Mouse (Mus musculus) gastrocnemius, adult 8-10 months (tissue): ENCODE results near the gene Abraxas2. TPM values are rescaled to one million over a fixed set of nuclear protein-coding genes. Genes with fewer than 3 reads are reported as not detected.

Source experiments
- DNase-seq, 2 experiments: peaks; one replicate each; pipeline ENCODE4 v3.0.0; 2022; ENCODE audit warnings: low spot score in 2 of 2
- total RNA-seq, 4 experiments: library from RNA; stranded (reverse); gene quantifications; 2 replicates each; pipeline ENCODE4 v1.2.4; 2022

Abraxas2 gene
- 10 to 100 TPM; 21.9 to 24.0 (median 22.7) TPM for total RNA-seq

DNA sequence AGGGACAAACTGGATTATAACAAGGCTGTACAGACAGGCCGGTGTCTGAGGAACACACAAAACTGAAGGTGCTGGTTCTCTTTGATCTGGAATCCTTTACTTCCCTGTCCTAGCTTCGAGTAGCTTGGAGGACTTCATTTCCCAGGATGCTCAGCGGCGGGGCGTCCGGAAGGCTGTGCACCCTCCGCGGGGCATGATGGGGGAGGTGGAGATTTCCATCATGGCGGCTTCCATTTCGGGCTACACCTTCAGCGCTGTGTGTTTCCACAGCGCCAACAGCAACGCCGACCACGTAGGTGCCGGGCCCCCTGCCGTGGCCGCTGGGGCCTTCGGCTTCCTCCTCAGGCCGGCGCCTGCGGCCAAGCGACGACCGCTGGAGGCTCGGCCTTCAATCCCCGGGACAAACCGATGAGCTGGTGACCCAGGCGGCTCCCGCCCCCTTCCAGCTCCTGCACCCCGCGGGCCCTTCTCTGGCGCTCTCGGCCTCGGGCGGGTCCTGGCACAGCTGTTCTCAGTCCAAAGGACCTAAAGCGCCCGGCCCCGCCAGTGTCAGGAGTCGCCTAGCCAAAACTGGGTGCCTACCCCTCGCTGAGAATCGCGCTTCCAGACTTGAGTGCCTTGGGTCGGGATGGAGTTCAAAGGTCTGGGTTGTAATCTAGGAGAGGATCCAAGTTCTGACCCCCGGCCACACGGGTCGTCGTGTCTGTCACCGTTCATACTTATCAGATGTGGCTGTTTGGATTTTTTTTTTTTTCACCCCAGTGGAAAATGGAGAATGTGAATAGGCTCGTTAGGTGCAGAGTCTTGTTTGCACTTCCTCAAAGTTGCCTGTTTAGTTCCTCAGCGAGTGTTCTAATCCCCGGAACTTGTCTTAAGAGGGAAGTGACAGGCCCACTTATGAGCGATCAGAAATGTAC is at the start of gene Abraxas2:
Gene Abraxas2, plus strand, starts transcription at position 184 of the 917 bp plus-strand sequence.
- DNase-seq: peak; percentile 75

DNA sequence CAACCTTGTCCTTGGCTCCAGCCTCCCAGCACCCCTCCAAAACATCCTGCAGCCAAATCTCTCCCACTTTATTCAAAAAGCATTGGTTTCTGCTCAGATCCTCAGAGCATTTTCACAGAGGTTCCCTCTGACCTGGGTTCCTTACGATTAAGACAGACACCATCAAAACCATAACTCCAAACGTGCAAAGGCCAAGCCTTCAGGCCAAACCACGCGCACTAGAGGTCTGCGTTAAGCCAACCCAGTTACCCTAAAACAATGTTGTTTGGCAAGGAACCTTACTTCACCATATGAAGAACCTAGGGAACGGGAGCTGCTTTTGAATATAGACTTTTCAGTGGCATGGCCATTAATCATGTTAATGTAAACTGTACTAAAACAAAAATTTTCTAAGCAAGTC is 49.3 kb upstream of the Abraxas2 start:
- no peak for DNase-seq

DNA sequence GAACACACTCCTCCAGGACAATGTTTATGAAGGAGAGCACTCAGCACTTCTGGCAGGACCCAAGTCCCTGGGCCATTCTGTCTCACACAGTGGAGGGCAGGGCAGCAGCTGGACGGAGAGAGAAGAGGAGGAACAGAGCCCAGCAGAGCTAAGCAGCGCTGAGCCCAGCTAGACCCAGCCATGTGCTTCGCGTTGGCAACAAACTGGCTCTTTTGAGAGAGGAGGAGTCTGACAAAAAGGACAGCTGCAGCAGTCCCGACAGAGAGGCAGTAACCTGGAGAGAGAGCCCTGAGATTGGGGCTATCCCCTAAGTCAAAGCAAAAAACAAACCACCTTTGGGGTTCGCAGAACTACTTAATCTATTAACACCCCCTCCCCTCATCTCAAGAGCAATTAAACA is 48.7 kb upstream of the Abraxas2 start:
- DNase-seq: peak in 1 of 2 experiments; percentile 75

DNA sequence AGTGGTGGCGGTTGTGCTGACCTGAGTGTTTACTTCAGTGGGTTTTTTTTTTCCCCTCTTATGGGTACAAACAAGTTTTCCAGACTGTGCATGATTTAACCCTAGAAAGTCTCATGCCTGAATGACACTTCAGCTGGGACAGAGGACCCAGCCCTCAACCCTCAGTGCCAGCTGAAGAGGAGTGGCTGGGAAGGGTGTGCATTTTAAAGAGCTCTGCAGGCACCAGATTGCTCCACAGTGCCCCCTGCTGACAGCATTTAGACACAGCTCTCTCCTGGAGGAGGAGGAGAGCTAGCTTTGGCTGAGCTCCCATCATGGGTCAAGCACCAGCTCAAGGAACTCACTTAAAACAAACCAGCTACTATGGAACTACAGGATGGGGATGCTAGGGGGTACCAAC is 48.1 kb upstream of the Abraxas2 start:
- DNase-seq: peak; percentile 86 to 87

DNA sequence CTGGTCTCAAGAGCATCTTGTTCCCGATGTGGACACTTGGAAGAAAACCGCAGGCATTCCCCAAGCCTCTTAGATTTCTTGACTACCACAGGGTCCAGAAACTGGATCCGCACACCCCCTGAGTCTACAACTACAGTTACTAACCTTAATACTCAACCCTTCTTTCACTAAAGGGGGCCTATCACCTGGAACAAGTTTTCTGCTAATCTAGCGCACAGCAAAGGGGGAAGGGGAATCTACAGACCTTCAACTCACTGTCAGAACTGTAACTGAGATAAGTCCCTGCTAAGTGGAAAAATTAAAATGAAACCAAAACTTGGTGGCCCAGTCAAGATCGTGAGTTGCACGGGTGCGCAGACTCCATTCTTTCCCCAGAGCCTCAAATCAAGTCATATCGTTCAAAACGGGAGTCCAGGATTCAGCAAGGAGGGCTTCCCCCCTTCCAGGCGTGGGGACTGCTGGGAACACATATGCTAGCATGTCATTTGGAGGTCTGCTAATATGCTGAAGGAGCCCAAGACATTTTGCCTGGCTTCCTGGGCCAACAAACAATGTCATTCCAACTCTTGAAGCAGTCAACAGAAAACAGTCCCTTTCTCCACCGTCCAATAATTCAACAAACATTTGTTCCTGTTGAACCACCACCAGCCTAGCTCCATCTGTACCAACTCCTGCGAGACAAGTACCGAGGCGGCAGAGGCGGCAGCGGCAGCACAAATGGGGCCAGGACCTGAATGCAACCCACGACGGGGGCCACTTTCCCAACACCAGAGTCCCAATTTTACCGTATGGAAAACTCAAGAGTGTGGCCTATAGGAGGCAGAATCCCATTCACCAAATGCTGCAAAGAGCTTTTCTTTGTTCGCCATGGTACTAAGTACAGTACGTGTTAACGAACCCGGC is 47.1 kb upstream of the Abraxas2 start:
- no peak for DNase-seq

DNA sequence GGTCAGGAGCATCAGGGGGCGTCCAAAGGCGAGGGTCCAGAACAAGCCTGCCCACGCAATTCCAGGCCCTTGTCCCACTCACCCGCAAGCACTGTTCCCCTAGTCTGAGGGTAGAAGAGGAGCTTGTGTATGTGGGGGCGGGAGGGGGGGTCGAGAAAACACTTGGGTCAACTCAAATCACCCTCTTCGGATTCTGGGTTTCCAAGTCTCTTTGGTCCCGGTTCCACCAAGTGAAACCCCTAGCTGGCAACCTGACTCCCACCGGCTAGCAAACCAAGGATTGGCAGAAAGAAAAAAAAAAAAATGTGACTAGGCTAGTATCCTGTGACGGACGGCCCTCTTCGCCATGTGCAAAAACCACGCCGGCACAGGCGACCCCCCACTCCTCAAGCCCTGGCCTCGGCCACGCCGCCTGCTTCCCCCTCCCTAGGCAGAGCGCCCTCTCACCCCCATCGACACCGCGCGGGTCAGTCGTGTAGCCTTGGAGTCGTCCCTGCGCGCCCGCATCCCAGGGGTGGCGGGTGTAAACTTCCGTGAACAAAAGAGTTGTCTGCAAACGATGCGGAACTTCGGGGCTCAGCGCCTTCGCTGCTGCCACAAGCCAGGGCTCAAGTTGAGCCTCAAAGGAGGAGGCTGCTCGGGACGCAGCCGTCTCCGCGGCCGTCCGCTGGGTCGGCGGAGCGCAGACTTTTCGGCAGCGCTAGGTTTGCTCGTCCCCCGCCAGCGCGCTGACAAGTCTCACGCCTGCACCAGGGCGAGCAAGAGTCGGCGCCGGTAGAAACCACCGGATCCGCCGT is 46.2 kb upstream of the Abraxas2 start:
- peak in 1 of 2 experiments; percentile 35 for DNase-seq

DNA sequence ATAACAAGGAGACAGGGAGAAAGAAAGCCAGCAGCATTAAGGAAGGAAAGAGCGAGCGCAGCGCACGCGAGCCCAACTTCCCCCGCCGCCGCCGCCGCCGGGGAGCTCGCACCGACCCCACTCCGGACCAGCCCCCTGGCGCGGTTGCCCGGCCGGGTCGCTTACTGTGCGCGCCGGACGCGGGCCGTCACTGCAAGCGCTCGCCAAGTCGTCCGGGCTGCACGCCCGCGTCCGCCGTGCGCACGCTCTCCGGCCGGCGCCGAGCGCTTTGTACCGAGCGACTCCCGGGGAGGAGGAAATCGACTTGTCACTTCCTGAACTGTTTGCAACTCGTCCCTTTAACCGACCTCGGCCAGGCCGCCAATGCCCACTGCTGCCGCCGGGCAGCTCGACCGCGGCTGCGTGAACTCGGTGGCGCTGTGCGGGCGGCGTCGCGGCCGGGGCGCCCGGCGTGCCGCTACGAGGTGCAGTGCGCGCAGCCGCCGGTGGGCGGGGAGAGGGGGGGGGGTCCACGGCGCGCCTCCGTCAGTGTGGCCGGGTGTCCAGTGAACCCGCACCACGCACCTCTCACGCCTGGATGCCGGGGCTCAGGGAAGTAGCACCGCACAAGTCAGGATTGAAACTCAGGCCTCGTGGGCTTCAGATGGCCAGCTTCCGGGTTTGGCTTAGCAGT is 45.5 kb upstream of the Abraxas2 start, which contains the start of gene Fam53b:
Gene Fam53b, minus strand, starts transcription at position 471 of the 673 bp plus-strand sequence.
- DNase-seq: peak in 1 of 2 experiments; percentile 64

DNA sequence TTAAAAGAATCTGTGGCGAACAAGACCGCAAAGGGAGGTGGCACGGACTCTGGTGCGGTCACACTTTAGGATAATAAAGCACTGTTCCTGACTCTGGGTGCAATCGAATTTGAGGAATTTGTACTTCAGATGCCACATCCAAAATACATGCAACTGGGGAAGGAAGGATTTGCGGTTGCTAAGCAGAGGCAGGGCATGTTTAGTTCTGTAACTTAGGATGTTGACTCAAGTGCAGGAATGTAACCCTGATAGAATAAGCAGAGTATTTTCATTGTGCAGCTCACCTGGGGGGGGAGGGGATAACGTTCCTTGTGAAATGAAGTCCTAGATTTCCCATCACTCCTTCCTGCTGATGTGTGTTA is 45.0 kb upstream of the Abraxas2 start:
- DNase-seq: no peak

GRCm38 (mm10) chr7:132815081-132815480 is 43.9 kb upstream of the Abraxas2 start:
- DNase-seq: no peak

GRCm38 (mm10) chr7:132816528-132816927 is 42.5 kb upstream of the Abraxas2 start:
- no peak for DNase-seq

- no peak for DNase-seq
Observed at GRCm38 (mm10) chr7:132817056-132817455, 42.0 kb upstream of the Abraxas2 start.

GRCm38 (mm10) chr7:132820692-132821091 is 38.3 kb upstream of the Abraxas2 start:
- no peak for DNase-seq

GRCm38 (mm10) chr7:132823832-132824231 is 35.2 kb upstream of the Abraxas2 start:
- no peak for DNase-seq

DNA sequence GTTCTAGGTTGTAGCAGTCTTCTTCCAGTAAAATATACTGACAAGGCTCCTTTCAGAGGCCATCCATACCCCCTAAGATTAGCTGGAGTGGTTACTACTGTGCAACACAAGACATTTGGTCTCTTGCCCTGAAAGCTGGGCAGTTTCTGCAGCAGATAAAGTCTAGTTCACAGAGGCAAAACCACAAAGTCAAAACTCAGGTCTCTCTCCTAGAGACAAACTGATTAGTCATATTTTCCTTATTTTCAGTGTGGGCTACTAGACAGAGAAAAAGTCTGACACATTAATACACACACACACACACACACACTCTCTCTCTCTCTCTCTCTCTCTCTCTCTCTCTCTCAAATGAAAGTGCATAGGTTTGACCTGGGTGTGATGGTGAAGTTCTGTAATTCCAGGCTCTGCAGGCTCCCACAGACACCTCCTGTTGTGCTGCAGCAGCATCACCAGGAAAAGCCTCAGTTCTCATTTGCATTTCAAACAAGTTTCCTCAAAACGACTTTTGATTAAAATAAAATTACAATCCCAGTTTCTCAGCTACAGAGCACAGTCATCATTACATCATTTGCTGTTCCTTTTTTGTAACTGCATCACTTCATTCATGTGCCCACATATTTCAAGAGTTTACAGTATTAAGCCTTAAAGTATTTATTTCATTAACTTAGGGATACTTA is 34.5 kb upstream of the Abraxas2 start:
- DNase-seq: no peak

DNA sequence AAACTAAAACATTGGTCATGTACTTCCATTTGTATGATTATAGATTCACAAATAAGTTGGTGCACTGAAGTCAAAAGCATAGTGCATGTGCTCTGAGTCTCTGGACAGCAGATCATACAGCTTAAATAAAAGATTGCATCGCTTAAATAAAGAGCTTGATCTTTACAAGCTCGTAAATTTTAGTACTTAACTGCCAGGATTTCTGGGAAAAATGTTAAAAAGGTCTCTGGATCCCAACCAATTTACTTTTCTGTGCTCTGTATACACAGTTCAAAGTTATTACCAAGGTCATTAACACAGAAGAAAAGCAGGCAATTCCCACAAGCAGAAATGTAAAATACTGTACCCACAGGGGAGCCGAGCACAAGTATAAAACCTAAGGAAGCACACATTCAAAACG is 28.1 kb upstream of the Abraxas2 start:
- DNase-seq: no peak

DNA sequence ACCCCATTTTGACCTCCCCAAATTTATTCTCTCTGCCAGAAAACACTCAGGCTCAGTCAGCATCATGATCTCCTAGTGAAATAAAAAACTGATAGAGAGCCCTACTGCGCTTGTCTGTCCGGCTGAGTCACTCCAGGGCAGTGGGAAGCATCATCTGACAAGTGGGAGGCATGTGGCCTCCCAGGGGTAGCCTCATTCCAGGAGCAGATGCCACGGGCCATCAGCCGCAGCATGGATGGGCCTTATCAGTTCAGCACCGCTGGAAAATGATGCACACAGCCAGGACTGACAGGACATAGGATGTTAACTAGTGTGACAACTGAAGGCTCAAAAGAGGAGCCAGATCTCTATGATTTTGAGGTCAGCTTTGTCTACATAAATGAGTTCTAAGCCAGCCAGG is 17.7 kb upstream of the Abraxas2 start:
- DNase-seq: no peak

DNA sequence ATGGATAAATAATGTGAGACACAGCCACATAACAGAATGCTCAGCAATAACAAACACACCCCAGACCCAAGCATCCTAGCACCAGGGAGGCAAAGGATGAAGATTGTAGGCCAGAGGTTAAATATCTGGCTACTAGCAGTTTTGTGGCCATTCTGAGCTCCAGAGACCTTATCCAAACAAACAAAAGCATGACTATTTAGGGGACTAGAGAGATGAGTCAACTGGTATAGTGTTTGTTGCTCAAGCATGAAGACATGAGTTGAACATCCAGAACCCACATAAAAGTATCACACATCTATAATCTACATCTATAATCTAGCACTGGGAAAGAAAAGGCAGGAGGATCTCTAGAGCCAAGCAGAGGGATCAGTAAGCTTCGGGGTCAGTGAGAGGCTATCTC is 16.6 kb upstream of the Abraxas2 start:
- no peak for DNase-seq

DNA sequence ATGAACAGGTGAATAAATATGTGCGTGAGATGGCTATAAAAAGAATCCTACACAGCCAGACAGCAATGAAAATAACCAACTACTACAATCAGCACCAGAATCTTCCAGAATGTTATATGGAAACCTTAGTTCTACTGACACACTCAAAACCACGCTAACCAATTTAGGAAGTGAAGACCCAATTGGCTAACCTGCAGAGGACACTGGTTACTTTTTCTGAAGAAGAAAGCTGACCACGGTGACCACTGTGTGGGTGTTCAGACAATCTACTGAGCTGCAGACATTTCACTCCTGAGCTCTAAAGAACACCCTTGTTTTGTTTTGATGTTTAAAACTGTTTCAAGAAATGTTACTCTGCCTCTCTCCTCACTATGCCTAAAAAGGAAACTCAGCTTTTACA is 15.9 kb upstream of the Abraxas2 start:
- no peak for DNase-seq

- peak; percentile 68 to 72 for DNase-seq
Observed at GRCm38 (mm10) chr7:132852173-132852844, 6.7 kb upstream of the Abraxas2 start, which contains the start of gene Eef1akmt2. TSS of gene Eef1akmt2 (minus strand) at chr7:132852673.
